Mouse (Mus musculus): ENCODE measurements around the gene Pnliprp2. TPM values are rescaled to one million over a fixed set of nuclear protein-coding genes. Genes with fewer than 3 reads are reported as not detected.

Gene Pnliprp2
- not detected for total RNA-seq (2021)
- long read RNA-seq, experiment 1 = 0 reads
- long read RNA-seq, experiment 2 = 0 reads

- intact Hi-C loops (cut with DNase I; ENCODE audit: low total_unique reads) = no loop called here
- DNase-seq = no peak
These were observed at the start of gene Pnliprp2 for GRCm38 (mm10) chr19:58759423-58759822. Gene Pnliprp2, plus strand, starts transcription at chr19:58759719.

GRCm38 (mm10) chr19:58717925-58718324 lies 41.6 kb upstream of the Pnliprp2 start:
- intact Hi-C loops (cut with DNase I; ENCODE audit: low total_unique reads) = no loop called here
- no peak for DNase-seq

GRCm38 (mm10) chr19:58720439-58720838 lies 39.1 kb upstream of the Pnliprp2 start:
- intact Hi-C loops (cut with DNase I; ENCODE audit: low total_unique reads) = no loop called here
- no peak for DNase-seq

- intact Hi-C loops (cut with DNase I; ENCODE audit: low total_unique reads) = no loop called here
- no peak for DNase-seq
These were observed 33.0 kb upstream of the Pnliprp2 start for GRCm38 (mm10) chr19:58726551-58726950.

GRCm38 (mm10) chr19:58727756-58728155 lies 31.8 kb upstream of the Pnliprp2 start:
- no peak for DNase-seq
- intact Hi-C loops (cut with DNase I; ENCODE audit: low total_unique reads) = no loop called here

- DNase-seq = no peak
- intact Hi-C loops (cut with DNase I; ENCODE audit: low total_unique reads) = no loop called here
These were observed 31.0 kb upstream of the Pnliprp2 start, which contains the start of gene Pnliprp1 for GRCm38 (mm10) chr19:58728445-58729031. Gene Pnliprp1, plus strand, starts transcription at chr19:58728887.

- intact Hi-C loops (cut with DNase I; ENCODE audit: low total_unique reads) = no loop called here
- DNase-seq = no peak
These were observed 26.3 kb upstream of the Pnliprp2 start for GRCm38 (mm10) chr19:58733216-58733615.

GRCm38 (mm10) chr19:58738111-58738510 lies 21.4 kb upstream of the Pnliprp2 start:
- DNase-seq = no peak
- intact Hi-C loops (cut with DNase I; ENCODE audit: low total_unique reads) = no loop called here

- intact Hi-C loops (cut with DNase I; ENCODE audit: low total_unique reads) = no loop called here
- no peak for DNase-seq
These were observed 18.5 kb upstream of the Pnliprp2 start for GRCm38 (mm10) chr19:58741036-58741435.

- DNase-seq = no peak
- intact Hi-C loops (cut with DNase I; ENCODE audit: low total_unique reads) = no loop called here
These were observed 16.8 kb upstream of the Pnliprp2 start for GRCm38 (mm10) chr19:58742711-58743110.

- no peak for DNase-seq
- intact Hi-C loops (cut with DNase I; ENCODE audit: low total_unique reads) = no loop called here
These were observed 15.8 kb upstream of the Pnliprp2 start for GRCm38 (mm10) chr19:58743736-58744135.

GRCm38 (mm10) chr19:58747498-58748000 lies 12.0 kb upstream of the Pnliprp2 start:
- intact Hi-C loops (cut with DNase I; ENCODE audit: low total_unique reads) = no loop called here
- no peak for DNase-seq

- intact Hi-C loops (cut with DNase I; ENCODE audit: low total_unique reads) = no loop called here
- no peak for DNase-seq
These were observed 8.7 kb upstream of the Pnliprp2 start for GRCm38 (mm10) chr19:58750822-58751221.

GRCm38 (mm10) chr19:58751504-58751903 lies 8.0 kb upstream of the Pnliprp2 start:
- no peak for DNase-seq
- intact Hi-C loops (cut with DNase I; ENCODE audit: low total_unique reads) = no loop called here

GRCm38 (mm10) chr19:58758871-58759270 lies 648 bp upstream of the Pnliprp2 start:
- intact Hi-C loops (cut with DNase I; ENCODE audit: low total_unique reads) = no loop called here

GRCm38 (mm10) chr19:58762316-58762715 lies 2.8 kb downstream of the Pnliprp2 start:
- DNase-seq = no peak
- intact Hi-C loops (cut with DNase I; ENCODE audit: low total_unique reads) = no loop called here

More at GRCm38 (mm10) chr19:58758871-58759270, 648 bp upstream of the Pnliprp2 start:
- DNase-seq = no peak

- intact Hi-C loops (cut with DNase I; ENCODE audit: low total_unique reads) = no loop called here
- DNase-seq = peak; percentile 74
These were observed 3.5 kb downstream of the Pnliprp2 start for GRCm38 (mm10) chr19:58762848-58763541.

GRCm38 (mm10) chr19:58767329-58767728 lies 7.8 kb downstream of the Pnliprp2 start:
- intact Hi-C loops (cut with DNase I; ENCODE audit: low total_unique reads) = no loop called here

GRCm38 (mm10) chr19:58776461-58776860 lies 16.9 kb downstream of the Pnliprp2 start:
- DNase-seq = no peak
- intact Hi-C loops (cut with DNase I; ENCODE audit: low total_unique reads) = no loop called here

More at GRCm38 (mm10) chr19:58767329-58767728, 7.8 kb downstream of the Pnliprp2 start:
- no peak for DNase-seq

- DNase-seq = no peak
- intact Hi-C loops (cut with DNase I; ENCODE audit: low total_unique reads) = no loop called here
These were observed 22.0 kb downstream of the Pnliprp2 start for GRCm38 (mm10) chr19:58781566-58781965.

GRCm38 (mm10) chr19:58783938-58784337 lies 24.4 kb downstream of the Pnliprp2 start:
- intact Hi-C loops (cut with DNase I; ENCODE audit: low total_unique reads) = no loop called here
- no peak for DNase-seq
